Mouse (Mus musculus) adrenal gland, adult 2 months (tissue): ENCODE data around the gene Aven. TPM values are rescaled to one million over a fixed set of nuclear protein-coding genes. Genes with fewer than 3 reads are reported as not detected.

Experiments used
- DNase-seq: peaks from one replicate; pipeline ENCODE4 v3.0.0; 2021
- polyA plus RNA-seq: library from polyadenylated mRNA; depleted of rRNA; stranded (reverse); fragments of >200 nt; gene quantifications from 2 replicates; pipeline ENCODE4 v1.2.3, GENCODE M21; 2012
- total RNA-seq, 2 experiments: library from RNA; stranded (reverse); gene quantifications; 2 replicates each; pipeline ENCODE4 v1.2.3; 2021

Gene Aven
- total and polyA plus RNA-seq, 3 experiments, result 0.98 to 21.2 (median 17.0) TPM

DNA sequence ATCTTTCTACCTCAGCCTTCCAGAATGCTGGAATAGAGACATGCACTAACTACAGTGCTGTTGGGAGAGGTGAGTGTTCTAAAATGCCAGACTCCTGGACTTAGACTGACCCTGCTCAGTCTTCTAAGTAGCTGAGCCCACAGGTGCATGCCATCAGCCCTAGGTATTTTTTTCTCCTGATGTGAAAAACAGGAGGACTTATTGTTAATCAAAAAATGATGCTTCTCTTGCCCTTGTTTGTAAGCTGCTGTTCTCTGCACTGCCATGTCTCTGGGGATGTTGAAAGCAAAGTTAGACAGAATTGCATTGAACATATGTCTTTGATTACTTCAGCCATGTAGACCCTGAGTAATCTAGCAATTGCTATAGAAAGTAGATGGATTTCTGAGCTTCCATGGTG lies 64.7 kb downstream of the Aven start:
- DNase-seq, result no peak

DNA sequence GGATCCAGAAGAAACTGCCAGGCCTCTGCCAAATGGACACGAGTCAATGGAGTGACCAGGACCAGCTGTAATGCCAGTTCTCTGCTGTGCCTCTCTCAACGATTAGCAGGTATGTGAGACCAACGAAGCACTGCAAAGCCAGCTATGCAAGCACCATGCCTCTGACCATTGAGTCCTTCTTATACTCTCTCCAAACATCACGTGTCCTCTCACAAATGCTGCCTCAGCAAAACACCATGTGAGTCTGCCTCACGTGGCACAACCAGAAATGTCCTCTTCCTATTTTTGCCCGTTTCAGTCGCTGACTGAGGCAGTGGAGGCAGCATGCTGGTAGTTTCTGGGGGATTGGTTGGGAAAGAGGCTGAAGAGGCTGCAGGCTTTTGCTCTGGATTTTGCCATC lies 68.8 kb downstream of the Aven start:
- no peak for DNase-seq

GRCm38 (mm10) chr2:112565060-112565459 lies 72.3 kb downstream of the Aven start:
- DNase-seq, result no peak

DNA sequence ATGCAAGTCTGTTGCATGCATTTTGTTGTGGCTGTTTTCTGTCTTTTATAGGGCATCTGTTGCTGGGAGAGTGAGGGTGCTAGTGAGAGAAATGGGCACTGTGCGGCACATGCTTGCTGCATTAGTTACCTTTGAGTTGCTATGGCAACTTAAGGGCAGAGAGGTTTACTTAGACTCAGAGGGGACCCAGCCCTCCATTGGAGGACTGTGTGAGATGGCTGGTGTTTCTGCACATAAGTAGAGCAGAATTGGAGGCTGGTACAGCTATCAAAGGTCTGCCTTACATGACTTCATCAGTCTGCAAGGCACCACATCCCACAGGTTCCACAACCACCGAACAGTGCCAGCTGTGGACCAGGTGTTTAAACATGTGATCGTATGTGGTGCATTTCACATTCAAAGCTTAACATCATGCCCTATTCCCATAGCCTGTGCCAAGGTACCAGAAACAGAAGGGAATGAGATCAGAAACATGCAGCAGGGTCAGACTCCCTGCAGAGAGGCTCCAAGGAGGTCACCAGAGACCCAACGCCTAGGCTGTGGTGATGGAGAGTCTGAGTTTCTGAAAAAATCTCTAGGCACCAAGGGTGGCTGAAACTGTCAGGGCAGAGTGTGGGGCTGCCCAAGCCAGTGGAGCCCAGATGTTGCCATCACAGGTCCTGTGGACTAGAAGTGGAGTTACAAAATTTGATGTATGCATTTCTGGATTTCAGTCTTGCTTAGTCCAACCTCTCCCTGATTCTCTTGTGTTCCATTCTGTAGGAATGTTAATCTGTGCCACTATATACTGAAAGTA lies 73.7 kb downstream of the Aven start:
- DNase-seq, result no peak

- DNase-seq, result no peak
These were observed 75.0 kb downstream of the Aven start for GRCm38 (mm10) chr2:112567786-112568185.

- DNase-seq, result no peak
These were observed 98.2 kb downstream of the Aven start for GRCm38 (mm10) chr2:112590985-112591384.

GRCm38 (mm10) chr2:112591451-112591871 lies 98.7 kb downstream of the Aven start:
- peak; percentile 48 for DNase-seq

DNA sequence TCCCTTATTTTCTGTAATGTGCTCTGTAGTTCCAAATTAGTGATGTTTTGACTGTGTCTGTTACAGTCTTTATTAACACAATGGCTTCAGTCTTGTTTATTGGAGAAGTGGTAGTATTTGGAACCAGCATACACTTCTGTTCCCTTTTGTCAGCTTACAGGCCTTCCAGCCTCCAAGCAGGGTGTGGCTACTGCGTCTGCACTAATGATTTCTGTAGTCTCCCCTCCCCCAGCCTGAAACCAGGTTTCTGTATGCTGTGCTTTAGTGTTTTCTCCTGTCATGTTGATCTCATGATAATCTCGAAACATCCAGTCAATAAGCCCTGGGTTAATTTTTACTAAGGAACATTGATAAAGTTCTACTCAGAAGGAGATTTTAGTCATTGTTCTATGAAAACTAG lies 100.6 kb downstream of the Aven start:
- no peak for DNase-seq

DNA sequence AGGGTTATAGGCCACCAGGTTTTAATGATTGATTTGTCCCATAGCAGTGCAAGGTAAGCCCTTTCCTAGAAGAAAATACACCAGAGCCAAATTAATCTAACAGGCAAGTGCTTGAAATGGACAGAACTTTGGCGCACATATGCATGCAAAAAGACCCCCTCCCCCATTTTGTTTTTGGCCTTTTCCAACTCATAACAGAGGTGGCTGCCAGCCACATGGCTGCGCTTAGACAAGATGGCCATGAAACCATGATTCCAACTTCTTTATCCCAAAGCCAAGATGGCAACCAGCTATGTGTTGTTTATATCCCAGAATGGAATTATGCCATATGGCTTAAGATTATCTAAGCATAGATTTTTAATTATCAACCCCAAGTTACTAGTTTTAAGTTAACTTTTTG lies 101.0 kb downstream of the Aven start:
- no peak for DNase-seq

GRCm38 (mm10) chr2:112595807-112596206 lies 103.0 kb downstream of the Aven start:
- DNase-seq, result no peak

DNA sequence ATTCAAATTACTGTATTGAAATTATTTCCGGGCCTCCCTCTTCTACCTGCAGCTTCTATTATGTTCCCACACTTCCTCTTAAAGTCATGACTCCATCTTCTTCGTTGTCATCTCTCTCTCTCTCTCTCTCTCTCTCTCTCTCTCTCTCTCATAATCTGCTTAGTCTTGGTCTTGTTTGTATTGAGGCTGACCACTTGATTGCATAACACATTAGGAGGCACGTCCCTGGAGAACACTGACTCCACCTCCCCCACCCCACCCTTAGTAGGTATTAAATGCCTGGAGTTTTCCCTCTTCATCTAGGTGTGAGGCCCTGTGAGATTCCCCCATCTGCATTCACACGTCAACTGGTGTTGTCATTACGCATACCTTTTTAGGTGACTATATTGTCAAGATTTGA lies 103.7 kb downstream of the Aven start:
- DNase-seq, result no peak

DNA sequence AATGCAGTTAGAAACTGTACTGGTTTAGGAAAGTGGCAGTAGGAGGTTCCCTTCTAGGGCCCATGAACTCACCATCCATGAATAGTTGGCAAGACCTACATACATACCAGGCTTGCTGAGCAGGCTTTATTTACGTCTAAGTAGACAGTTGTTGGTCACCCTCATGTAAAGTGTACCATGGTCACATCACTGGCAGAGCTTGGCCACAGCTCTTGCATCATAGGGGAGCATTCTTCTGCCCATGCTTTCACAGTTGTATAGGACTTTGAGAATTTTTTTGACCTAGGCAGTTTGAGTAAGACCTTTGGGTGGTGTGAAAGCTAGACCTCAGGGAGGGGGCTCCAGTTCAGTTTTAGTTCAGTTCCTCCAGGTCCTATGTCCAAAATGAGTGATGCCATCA lies 104.3 kb downstream of the Aven start:
- no peak for DNase-seq

DNA sequence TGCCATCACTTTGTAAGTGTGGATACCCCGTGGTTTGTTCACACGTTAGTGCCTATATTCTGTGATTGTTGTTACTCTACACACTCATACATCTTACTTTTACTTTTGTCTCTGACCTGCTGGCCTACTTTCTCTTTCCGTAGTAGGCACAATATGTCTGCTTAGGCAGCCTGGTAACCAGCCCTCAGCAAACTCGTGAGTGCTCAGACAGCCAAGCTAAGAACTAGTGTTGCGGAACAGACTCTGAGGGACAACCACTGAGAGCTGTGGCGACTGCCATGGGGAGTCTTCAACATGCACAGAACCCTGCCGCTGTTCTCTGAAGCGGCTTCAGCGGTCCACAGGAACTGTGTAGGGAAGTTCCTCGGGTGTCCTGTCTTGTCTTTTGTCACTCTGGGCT lies 107.5 kb downstream of the Aven start:
- no peak for DNase-seq

GRCm38 (mm10) chr2:112602487-112602886 lies 109.7 kb downstream of the Aven start:
- no peak for DNase-seq

- no peak for DNase-seq
These were observed 113.8 kb downstream of the Aven start for GRCm38 (mm10) chr2:112606536-112606935.

- DNase-seq, result no peak
These were observed 119.9 kb downstream of the Aven start for GRCm38 (mm10) chr2:112612628-112613027.

DNA sequence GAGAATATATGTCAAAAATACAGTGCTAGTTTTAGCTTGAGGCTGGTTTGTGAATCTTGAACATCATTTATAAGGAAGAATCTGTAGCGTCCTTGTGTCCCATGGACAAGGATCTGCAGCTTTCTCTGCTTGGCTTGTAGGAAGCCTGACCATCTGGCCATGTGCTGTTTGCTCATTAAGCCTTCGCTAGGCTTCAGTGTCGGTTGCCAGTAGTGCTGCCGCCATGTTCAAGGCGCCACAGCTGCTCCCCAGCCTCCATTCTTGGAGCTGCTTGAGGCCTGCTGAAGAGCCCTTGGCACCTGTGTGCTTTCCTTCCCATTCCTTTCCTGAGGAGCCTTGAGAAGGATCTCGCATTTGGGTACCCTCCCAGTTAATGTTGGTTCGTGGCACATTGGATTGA lies 121.6 kb downstream of the Aven start:
- DNase-seq, result no peak

DNA sequence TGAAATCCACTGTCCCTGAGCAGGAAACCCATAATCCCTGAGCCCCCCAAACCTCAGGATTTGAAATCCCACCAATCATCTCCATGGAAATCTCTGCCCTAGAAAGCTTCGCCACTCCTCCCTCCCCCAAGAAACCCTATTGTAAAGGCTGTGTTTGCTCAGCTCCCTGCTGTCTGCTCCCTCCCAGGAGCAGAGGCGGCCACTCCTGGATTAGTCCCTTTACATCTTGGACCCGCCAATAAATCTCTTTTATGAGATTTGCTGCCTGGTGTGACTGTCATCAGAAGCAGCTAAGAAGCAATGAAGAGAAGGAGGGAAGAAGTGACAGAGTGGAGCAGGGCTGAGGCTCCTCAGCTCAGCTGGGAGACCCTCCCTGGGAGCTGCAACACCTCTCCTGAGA lies 124.4 kb downstream of the Aven start:
- DNase-seq, result no peak

- no peak for DNase-seq
These were observed 132.4 kb downstream of the Aven start for GRCm38 (mm10) chr2:112625156-112625555.

DNA sequence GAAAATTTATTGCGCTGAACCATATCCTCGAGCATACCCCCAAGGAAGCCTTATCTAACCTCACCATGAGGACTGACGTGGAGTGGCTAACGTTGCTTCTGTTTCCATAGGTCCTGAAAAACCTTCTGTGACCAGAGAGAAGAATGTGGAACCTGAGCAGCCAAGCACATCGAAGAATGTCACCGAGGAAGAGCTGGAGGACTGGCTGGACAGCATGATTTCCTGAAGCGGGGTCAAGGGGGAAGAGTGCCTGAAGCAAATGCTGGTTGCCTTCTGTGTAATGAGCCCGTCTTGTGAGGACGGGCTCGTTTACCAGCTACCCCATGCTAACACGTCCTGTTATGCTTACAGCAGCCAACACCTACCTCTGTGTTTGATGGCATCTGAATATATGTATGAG lies 137.9 kb downstream of the Aven start:
- DNase-seq, result no peak

DNA sequence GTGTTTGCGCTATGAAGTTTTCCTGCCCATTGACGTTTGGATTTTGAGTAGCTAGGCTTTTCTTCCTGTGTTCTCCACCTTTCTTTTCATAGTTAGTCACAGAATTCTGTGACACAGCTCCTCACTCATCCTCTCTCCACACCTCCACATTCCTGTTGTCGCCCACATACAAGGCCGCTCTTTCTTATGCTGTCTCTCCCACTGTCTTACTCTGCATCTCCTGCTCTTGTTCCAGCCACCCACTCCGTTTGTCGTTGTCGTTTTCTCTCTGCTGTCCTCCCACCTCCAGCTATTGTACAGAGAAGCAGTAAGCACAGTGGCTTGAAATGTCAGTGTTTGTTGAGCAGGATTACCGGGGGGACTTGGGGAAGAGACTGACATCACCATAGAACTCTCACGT lies 139.8 kb downstream of the Aven start:
- DNase-seq, result no peak

DNA sequence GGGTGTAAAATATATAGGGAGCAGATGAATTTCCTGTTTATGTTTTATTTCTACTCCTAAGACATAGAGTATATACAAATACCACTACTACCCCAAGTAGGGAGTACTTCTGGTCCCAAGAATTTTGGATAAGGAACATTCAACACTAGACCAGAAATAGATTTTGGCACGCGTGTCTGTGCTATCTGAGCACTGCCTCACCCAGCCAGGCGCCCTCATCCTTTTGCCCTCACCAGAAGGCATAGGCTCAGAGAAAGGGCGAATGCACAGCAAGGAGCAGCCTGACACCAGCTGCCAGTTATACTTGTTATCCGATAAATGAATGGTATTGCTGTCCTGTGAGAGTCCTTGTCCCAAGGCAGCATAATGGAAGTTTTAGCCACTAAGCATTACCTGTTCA lies 144.4 kb downstream of the Aven start:
- no peak for DNase-seq

DNA sequence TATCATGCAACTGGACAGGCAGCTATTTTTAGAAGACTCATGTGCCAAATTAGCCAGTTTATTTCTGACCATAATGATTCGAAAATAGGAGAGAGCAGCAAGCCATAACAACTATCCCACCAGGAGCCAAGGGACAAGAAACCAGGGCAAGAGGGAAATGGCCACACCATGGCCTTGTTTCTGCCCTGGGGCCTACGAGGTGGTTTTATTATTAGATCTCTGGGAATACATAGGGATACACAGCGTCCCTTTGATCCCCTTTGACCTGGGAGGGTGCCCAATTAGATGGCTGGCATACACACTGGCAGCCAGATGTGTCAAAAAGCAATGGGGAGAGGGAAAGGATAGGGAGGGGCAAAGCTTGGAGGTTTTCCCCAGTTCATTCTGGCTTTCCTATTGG lies 161.1 kb downstream of the Aven start:
- DNase-seq, result no peak

- no peak for DNase-seq
These were observed 163.4 kb downstream of the Aven start for GRCm38 (mm10) chr2:112656131-112656530.
